Mouse (Mus musculus) stomach, postnatal 0 days (tissue): ENCODE measurements around the gene Bpifa1. TPM values are rescaled to one million over a fixed set of nuclear protein-coding genes. Genes with fewer than 3 reads are reported as not detected.
A peak's percentile ranks its signal among the peaks of the same experiment; 100 is the strongest.

Experiments used
- ATAC-seq: fragments of 200-750 bp; cut with Nextera tagmentation; 2 replicates; pipeline ENCODE4 v1.8.0; 2017; ENCODE audit not compliant: low FRiP score, low TSS enrichment
- DNase-seq: peaks from one replicate; pipeline ENCODE4 v3.0.0-alpha.2; 2016; ENCODE audit warnings: low spot score
- H3K27ac ChIP-seq: fragments of 300-500 bp; sonication (generic); replicated peaks from 2 replicates; pipeline ENCODE4 v1.5.1; 2014; ENCODE audit warnings: mild to moderate bottlenecking, control low read depth
- H3K27me3 ChIP-seq: fragments of 300-500 bp; sonication (generic); 2 replicates; pipeline ENCODE4 v1.6.1; 2014; ENCODE audit warnings: low read length; ENCODE audit not compliant: control insufficient read depth, insufficient read depth
- H3K36me3 ChIP-seq: fragments of 300-500 bp; sonication (generic); 2 replicates; pipeline ENCODE4 v1.6.1; 2014; ENCODE audit warnings: low read length, mixed read lengths; ENCODE audit not compliant: control insufficient read depth, insufficient read depth
- H3K4me1 ChIP-seq: fragments of 300-500 bp; sonication (generic); replicated peaks from 2 replicates; pipeline ENCODE4 v1.6.1; 2014; ENCODE audit warnings: antibody characterized with exemption; ENCODE audit not compliant: control insufficient read depth, insufficient read depth
- H3K4me2 ChIP-seq: fragments of 300-500 bp; sonication (generic); replicated peaks from 2 replicates; pipeline ENCODE4 v1.6.1; 2014; ENCODE audit warnings: low read depth, mild to moderate bottlenecking, control low read depth, moderate library complexity
- H3K4me3 ChIP-seq: fragments of 300-500 bp; sonication (generic); 2 replicates; pipeline ENCODE4 v1.5.1; 2014; ENCODE audit warnings: low read depth, low read length, control low read depth
- H3K9ac ChIP-seq: fragments of 300-500 bp; sonication (generic); 2 replicates; pipeline ENCODE4 v1.6.1; 2014; ENCODE audit warnings: mild to moderate bottlenecking, low read length, control low read depth, mixed read lengths
- H3K9me3 ChIP-seq: fragments of 300-500 bp; sonication (generic); 2 replicates; pipeline ENCODE4 v1.6.1; 2016; ENCODE audit warnings: low read length; ENCODE audit not compliant: control insufficient read depth
- CTCF ChIP-seq: IDR thresholded peaks from 2 replicates; pipeline ENCODE4 v1.5.1; 2016; ENCODE audit warnings: antibody characterized with exemption, low read depth, mild to moderate bottlenecking, moderate library complexity
- EP300 ChIP-seq: optimal IDR thresholded peaks from 2 replicates; pipeline ENCODE3; 2016; ENCODE audit warnings: antibody characterized with exemption
- WGBS: fragments of 180-500 bp; shearing (Covaris S2); extraction: QIAGEN DNeasy Blood & Tissue Kit; methylation state at CpG from one replicate; pipeline ENCODE4 v1.1.7; 2014; 5-methylcytosine and 5-hydroxymethylcytosine counted together
- polyA plus RNA-seq: library from polyadenylated mRNA; unstranded; fragments of >200 nt; fragmentation: Nextera tagmentation; extraction: Ambion mirVana; gene quantifications from 2 replicates; pipeline ENCODE4 v1.2.1, GENCODE M21; 2015

Bpifa1 gene
- polyA plus RNA-seq, 1 experiment from 2014 or later = not detected

GRCm38 (mm10) chr2:154185319-154185718 is 42.6 kb downstream of the Bpifa1 start:
- no peaks in the 10 kb centered on the region for H3K27me3 ChIP-seq
- H3K4me1 ChIP-seq = no peaks in the 10 kb centered on the region
- TF ChIP-seq CTCF (no peak), EP300 (no peak)
- 82% methylated on average over 6 of the region's 6 CpGs for WGBS
- no peaks in the 10 kb centered on the region for H3K36me3 ChIP-seq
- H3K4me2 ChIP-seq = no peak overlapping the region
- H3K4me3 ChIP-seq = no peak overlapping the region
- H3K9ac ChIP-seq = no peak overlapping the region
- no peaks in the 10 kb centered on the region for H3K9me3 ChIP-seq
- no peak for ATAC-seq
- no peak overlapping the region for H3K27ac ChIP-seq
- DNase-seq = no peak

GRCm38 (mm10) chr2:154185748-154186147 is 43.1 kb downstream of the Bpifa1 start:
- no peak for ATAC-seq
- WGBS = 72% methylated on average over 3 of the region's 3 CpGs
- Histone ChIP-seq H3K4me1 (no peaks in the 10 kb centered on the region), H3K4me3 (no peak overlapping the region), H3K27ac (0 out of 2 replicates have a peak overlapping the region, but pooled peaks have one; percentile 56), H3K36me3 (no peaks in the 10 kb centered on the region), H3K9ac (no peak overlapping the region), H3K9me3 (no peaks in the 10 kb centered on the region), H3K4me2 (no peak overlapping the region), H3K27me3 (no peaks in the 10 kb centered on the region)
- DNase-seq = no peak
- no peak for TF ChIP-seq CTCF
- TF ChIP-seq EP300 = no peak

- Histone ChIP-seq H3K27ac (no peak overlapping the region), H3K4me2 (no peak overlapping the region), H3K9me3 (no peaks in the 10 kb centered on the region), H3K27me3 (no peaks in the 10 kb centered on the region), H3K36me3 (no peaks in the 10 kb centered on the region), H3K4me3 (no peak overlapping the region), H3K4me1 (no peaks in the 10 kb centered on the region), H3K9ac (no peak overlapping the region)
- peak; percentile 31 for DNase-seq
- TF ChIP-seq EP300 (no peak), CTCF (peak; percentile 74)
- no peak for ATAC-seq
- WGBS = 36% methylated on average over 5 of the region's 5 CpGs
Observed at GRCm38 (mm10) chr2:154187468-154187867, 44.8 kb downstream of the Bpifa1 start.

GRCm38 (mm10) chr2:154189877-154190434 is 47.3 kb downstream of the Bpifa1 start:
- Histone ChIP-seq H3K4me2 (no peak overlapping the region), H3K27me3 (no peaks in the 10 kb centered on the region), H3K9ac (no peak overlapping the region), H3K27ac (peak overlapping the region; percentile 81), H3K4me3 (no peak overlapping the region), H3K9me3 (no peaks in the 10 kb centered on the region), H3K36me3 (no peaks in the 10 kb centered on the region), H3K4me1 (no peaks in the 10 kb centered on the region)
- DNase-seq (peak; percentile 80), ATAC-seq (peak; percentile 78)
- TF ChIP-seq EP300 (no peak), CTCF (no peak)
- WGBS = 53% methylated on average over 7 of the region's 7 CpGs

- TF ChIP-seq CTCF (peak; percentile 61), EP300 (no peak)
- peak; percentile 84 for DNase-seq
- peak; percentile 78 for ATAC-seq
- H3K9ac ChIP-seq = peak within 1 kb of the TSS; percentile 45
- peak within 1 kb of the TSS; percentile 81 for H3K27ac ChIP-seq
- no peaks in the 10 kb centered on the region for H3K36me3 ChIP-seq
- H3K4me2 ChIP-seq = peak within 1 kb of the TSS; percentile 34
- H3K4me1 ChIP-seq = no peaks in the 10 kb centered on the region
- H3K27me3 ChIP-seq = no peaks in the 10 kb centered on the region
- H3K9me3 ChIP-seq = no peaks in the 10 kb centered on the region
- 71% methylated on average over 11 of the region's 11 CpGs for WGBS
- peak within 1 kb of the TSS; percentile 19 for H3K4me3 ChIP-seq
Observed at GRCm38 (mm10) chr2:154190546-154191258, 48.0 kb downstream of the Bpifa1 start, which contains the start of gene Bpifb1. Gene Bpifb1 (plus strand): TSS chr2:154190818.

GRCm38 (mm10) chr2:154192141-154192540 is 49.5 kb downstream of the Bpifa1 start:
- H3K27ac ChIP-seq = peak overlapping the region; percentile 81
- no peak for TF ChIP-seq EP300
- no peak for ATAC-seq
- H3K9me3 ChIP-seq = no peaks in the 10 kb centered on the region
- 73% methylated on average over 2 of the region's 2 CpGs for WGBS
- no peaks in the 10 kb centered on the region for H3K27me3 ChIP-seq
- peak overlapping the region; percentile 34 for H3K4me2 ChIP-seq
- H3K4me3 ChIP-seq = no peak overlapping the region
- H3K9ac ChIP-seq = 0 out of 2 replicates have a peak overlapping the region, but pooled peaks have one; percentile 43
- no peaks in the 10 kb centered on the region for H3K36me3 ChIP-seq
- DNase-seq = no peak
- no peaks in the 10 kb centered on the region for H3K4me1 ChIP-seq
